Mouse (Mus musculus) myocyte (in vitro differentiated cells): ENCODE results near the gene Map4k3. TPM values are rescaled to one million over a fixed set of nuclear protein-coding genes. Genes with fewer than 3 reads are reported as not detected.

ENCODE experiments used
- H3K27me3 ChIP-seq: one replicate; pipeline ENCODE4 v1.6.1; 2011; ENCODE audit not compliant: control insufficient read depth, insufficient read depth, insufficient read length
- H3K36me3 ChIP-seq: one replicate; pipeline ENCODE4 v1.6.1; 2011; ENCODE audit not compliant: control insufficient read depth, insufficient read depth
- H3K4me2 ChIP-seq: one replicate; pipeline ENCODE4 v1.6.1; 2011; ENCODE audit warnings: low read depth, control low read depth
- H3K4me3 ChIP-seq: one replicate; pipeline ENCODE4 v1.5.1; 2011; ENCODE audit warnings: mild to moderate bottlenecking, control low read depth, moderate library complexity
- H3K79me2 ChIP-seq: one replicate; pipeline ENCODE4 v1.6.1; 2011; ENCODE audit not compliant: control insufficient read depth, insufficient read depth
- H3ac ChIP-seq: one replicate; pipeline ENCODE4 v1.6.1; 2011; ENCODE audit not compliant: control insufficient read depth, insufficient read length
- CEBPB ChIP-seq: IDR thresholded peaks from 2 replicates; pipeline ENCODE4 v1.6.1; 2011; ENCODE audit warnings: mild to moderate bottlenecking, moderate library complexity; ENCODE audit not compliant: poor library complexity, insufficient read depth, severe bottlenecking
- E2F4 ChIP-seq: IDR thresholded peaks from one replicate; pipeline ENCODE4 v1.6.1; 2011; ENCODE audit warnings: mild to moderate bottlenecking, control low read depth, moderate library complexity; ENCODE audit not compliant: insufficient read depth
- MAX ChIP-seq: IDR thresholded peaks from one replicate; pipeline ENCODE4 v1.6.1; 2011; ENCODE audit warnings: low read depth, mild to moderate bottlenecking, control low read depth
- MYOD1 ChIP-seq, 3 experiments: IDR thresholded peaks; one replicate each; pipeline ENCODE4 v1.6.1; 2011; ENCODE audit warnings: control low read depth in 2 of 3, low read depth in 2 of 3, mild to moderate bottlenecking in 2 of 3, moderate library complexity in 1 of 3; ENCODE audit not compliant: insufficient read length in 2 of 3, control insufficient read depth in 1 of 3
- MYOG ChIP-seq, 3 experiments: IDR thresholded peaks; one replicate each; pipeline ENCODE4 v1.6.1; 2011; ENCODE audit warnings: control low read depth in 2 of 3, low read depth in 2 of 3, mild to moderate bottlenecking in 2 of 3; ENCODE audit not compliant: insufficient read length in 2 of 3, control insufficient read depth in 1 of 3, insufficient read depth in 1 of 3
- POLR2A ChIP-seq: IDR thresholded peaks from one replicate; pipeline ENCODE4 v1.6.1; 2011; ENCODE audit warnings: low read depth, mild to moderate bottlenecking, control low read depth, moderate library complexity; ENCODE audit not compliant: insufficient read length
- POLR2AphosphoS2 ChIP-seq: IDR thresholded peaks from one replicate; pipeline ENCODE4 v1.6.1; 2011; ENCODE audit warnings: low read depth, control low read depth; ENCODE audit not compliant: insufficient read length
- REST ChIP-seq: IDR thresholded peaks from one replicate; pipeline ENCODE4 v1.6.1; 2011; ENCODE audit warnings: mild to moderate bottlenecking, control low read depth, moderate library complexity; ENCODE audit not compliant: insufficient read depth, insufficient read length
- SRF ChIP-seq: IDR thresholded peaks from one replicate; pipeline ENCODE4 v1.6.1; 2011; ENCODE audit warnings: low read depth; ENCODE audit not compliant: control insufficient read depth, insufficient read length
- TCF12 ChIP-seq: IDR thresholded peaks from one replicate; pipeline ENCODE4 v1.6.1; 2011; ENCODE audit warnings: mild to moderate bottlenecking, control low read depth; ENCODE audit not compliant: poor library complexity, insufficient read depth, severe bottlenecking
- TCF3 ChIP-seq: IDR thresholded peaks from one replicate; pipeline ENCODE4 v1.6.1; 2011; ENCODE audit warnings: low read depth, control low read depth; ENCODE audit not compliant: insufficient read length
- USF1 ChIP-seq: IDR thresholded peaks from one replicate; pipeline ENCODE4 v1.6.1; 2011; ENCODE audit warnings: low read depth, mild to moderate bottlenecking, control low read depth, moderate library complexity
- polyA plus RNA-seq: library from polyadenylated mRNA; unstranded; fragments of >200 nt; fragmentation: generic; extraction: Trizol; gene quantifications from one replicate; pipeline ENCODE4 v1.2.1, GENCODE M21; 2012; ENCODE audit warnings: missing spikeins

Map4k3 gene
- polyA plus RNA-seq, 1 experiment, result 2.8 TPM

DNA sequence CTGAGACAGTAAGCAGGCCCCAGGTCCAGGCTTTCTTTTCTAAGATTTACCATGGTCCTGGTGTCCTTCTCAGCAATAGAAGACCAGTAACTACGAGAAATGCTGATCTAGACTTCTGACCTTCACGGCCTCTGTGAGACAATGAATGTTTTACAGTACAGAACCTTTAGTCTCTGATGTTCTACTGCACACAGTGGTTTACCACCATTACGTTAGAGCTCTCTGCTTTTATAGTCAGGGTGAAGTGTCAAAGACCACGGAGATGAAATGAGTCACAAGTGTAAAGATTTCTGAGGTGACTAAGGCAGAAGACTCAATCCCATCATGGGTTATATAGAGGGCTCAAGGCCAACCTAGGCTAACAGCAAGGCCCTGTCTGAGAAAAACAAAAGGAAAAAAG is 95.9 kb downstream of the Map4k3 start:
- Histone ChIP-seq H3K4me2 (no peak overlapping the region), H3ac (no peak overlapping the region), H3K4me3 (no peak overlapping the region), H3K36me3 (no peaks in the 10 kb centered on the region), H3K79me2 (no peaks in the 10 kb centered on the region), H3K27me3 (no peaks in the 10 kb centered on the region)
- TF ChIP-seq SRF (no peak), POLR2AphosphoS2 (no peak), MAX (no peak), USF1 (no peak), E2F4 (no peak), CEBPB (no peak), MYOD1 (IDR thresholded peaks at IDR 0.05; ENCODE audit: control insufficient read depth in 1 of 3, insufficient read length in 2 of 3, low read depth in 2 of 3) (no peak), TCF12 (no peak), MYOG (IDR thresholded peaks at IDR 0.05; ENCODE audit: control insufficient read depth in 1 of 3, insufficient read depth in 1 of 3, insufficient read length in 2 of 3, low read depth in 2 of 3) (no peak), TCF3 (no peak), POLR2A (no peak)

DNA sequence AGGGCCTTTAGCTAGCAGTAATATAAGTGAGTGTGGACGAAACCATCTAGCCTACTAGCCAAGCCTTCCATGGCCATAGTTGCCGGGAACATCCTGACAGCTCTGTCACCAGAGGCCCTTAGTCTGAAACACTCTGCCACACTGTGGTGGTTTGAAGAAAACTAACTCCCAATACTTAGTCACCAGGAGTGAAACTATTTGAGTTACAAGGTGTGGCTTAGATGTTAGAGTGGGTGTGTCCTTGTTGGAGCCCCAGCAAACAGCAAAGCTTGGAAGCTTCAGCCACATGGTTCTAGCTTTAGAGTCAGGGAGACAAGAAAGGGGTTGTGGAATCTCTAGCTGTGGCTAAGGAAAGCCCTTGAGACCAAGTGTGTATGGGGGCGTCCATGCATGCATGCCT is 97.3 kb downstream of the Map4k3 start:
- H3K27me3 ChIP-seq, result no peaks in the 10 kb centered on the region
- no peak for TF ChIP-seq POLR2AphosphoS2
- no peak for TF ChIP-seq POLR2A
- no peak for TF ChIP-seq TCF3
- TF ChIP-seq MAX, result no peak
- no peak for TF ChIP-seq E2F4
- no peak for TF ChIP-seq REST
- TF ChIP-seq CEBPB, result no peak
- no peak for TF ChIP-seq USF1
- TF ChIP-seq TCF12, result no peak
- TF ChIP-seq MYOD1 (IDR thresholded peaks at IDR 0.05; ENCODE audit: control insufficient read depth in 1 of 3, insufficient read length in 2 of 3, low read depth in 2 of 3), result no peak
- TF ChIP-seq SRF, result no peak
- TF ChIP-seq MYOG (IDR thresholded peaks at IDR 0.05; ENCODE audit: control insufficient read depth in 1 of 3, insufficient read depth in 1 of 3, insufficient read length in 2 of 3, low read depth in 2 of 3), result no peak
- no peaks in the 10 kb centered on the region for H3K36me3 ChIP-seq
- no peak overlapping the region for H3K4me2 ChIP-seq
- H3ac ChIP-seq, result no peak overlapping the region
- H3K4me3 ChIP-seq, result no peak overlapping the region
- no peaks in the 10 kb centered on the region for H3K79me2 ChIP-seq

- no peaks in the 10 kb centered on the region for H3K79me2 ChIP-seq
- H3K4me3 ChIP-seq, result no peak overlapping the region
- no peak overlapping the region for H3ac ChIP-seq
- H3K27me3 ChIP-seq, result no peaks in the 10 kb centered on the region
- H3K36me3 ChIP-seq, result no peaks in the 10 kb centered on the region
- H3K4me2 ChIP-seq, result no peak overlapping the region
- TF ChIP-seq MYOG (IDR thresholded peaks at IDR 0.05; ENCODE audit: control insufficient read depth in 1 of 3, insufficient read depth in 1 of 3, insufficient read length in 2 of 3, low read depth in 2 of 3) (no peak), TCF12 (peak; percentile 39), TCF3 (peak; percentile 67), POLR2AphosphoS2 (no peak), CEBPB (no peak), E2F4 (no peak), REST (no peak), MAX (no peak), POLR2A (no peak), MYOD1 (IDR thresholded peaks at IDR 0.05; ENCODE audit: control insufficient read depth in 1 of 3, insufficient read length in 2 of 3, low read depth in 2 of 3) (peak; percentile 35 to 94 (median 90)), USF1 (no peak), SRF (no peak)
Observed at GRCm38 (mm10) chr17:80624979-80625378, 103.3 kb downstream of the Map4k3 start.

DNA sequence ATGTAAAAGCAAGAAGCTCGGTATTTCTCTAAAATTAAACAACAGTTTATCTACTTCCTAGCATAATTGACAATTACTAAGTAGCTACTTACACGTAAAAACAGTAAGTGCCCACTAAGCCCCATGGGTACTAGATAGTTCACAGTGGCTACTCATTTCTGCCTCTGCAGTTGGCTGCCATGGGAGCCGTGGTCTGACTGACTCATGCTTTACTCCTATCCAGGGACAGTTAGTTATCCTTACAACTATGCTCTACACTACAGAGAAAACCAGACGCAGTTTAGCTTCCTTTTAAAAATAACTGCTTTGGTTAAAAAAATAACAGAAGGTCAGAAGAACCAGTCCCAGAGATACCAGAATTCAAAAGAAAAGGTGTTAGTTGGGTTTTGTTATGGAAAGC is 106.6 kb downstream of the Map4k3 start:
- TF ChIP-seq SRF, result no peak
- no peak for TF ChIP-seq REST
- Histone ChIP-seq H3K79me2 (no peaks in the 10 kb centered on the region), H3K27me3 (no peaks in the 10 kb centered on the region), H3ac (no peak overlapping the region), H3K4me2 (no peak overlapping the region), H3K4me3 (no peak overlapping the region), H3K36me3 (no peaks in the 10 kb centered on the region)

DNA sequence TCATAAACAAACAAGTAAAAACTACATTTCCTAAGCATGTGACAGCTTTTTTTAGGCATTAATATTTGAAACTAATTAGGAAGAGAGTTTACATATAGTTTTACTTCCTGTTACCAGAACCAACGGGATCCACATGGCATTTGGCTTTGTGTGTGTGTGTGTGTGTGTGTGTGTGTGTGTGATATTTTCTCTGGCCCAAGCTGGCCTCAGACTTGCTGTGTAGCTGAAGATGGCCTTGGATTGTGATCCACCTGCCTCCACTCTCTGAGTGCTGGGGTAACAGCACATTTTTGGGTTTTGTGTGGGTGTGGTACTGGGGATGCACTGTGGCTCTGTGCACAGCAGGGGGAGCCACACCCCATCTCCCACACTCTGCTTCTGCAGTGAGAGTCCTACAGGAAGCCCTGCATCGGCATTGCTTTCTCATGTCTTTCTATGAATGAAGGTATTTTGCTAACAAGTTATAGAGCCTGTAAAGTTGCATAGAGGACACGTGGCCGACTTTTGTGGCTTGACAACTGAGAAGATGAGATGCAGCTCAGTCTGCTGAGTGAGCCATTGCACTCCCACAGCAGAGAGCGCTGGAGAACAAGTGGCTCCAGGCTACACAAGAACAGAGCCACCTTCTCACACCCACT is 107.4 kb downstream of the Map4k3 start:
- Histone ChIP-seq H3ac (no peak overlapping the region), H3K79me2 (no peaks in the 10 kb centered on the region), H3K4me2 (no peak overlapping the region), H3K27me3 (no peaks in the 10 kb centered on the region), H3K4me3 (no peak overlapping the region), H3K36me3 (no peaks in the 10 kb centered on the region)
- TF ChIP-seq REST (no peak), E2F4 (no peak)
